Mouse (Mus musculus): ENCODE results near the gene Lrrc75a. TPM values are rescaled to one million over a fixed set of nuclear protein-coding genes. Genes with fewer than 3 reads are reported as not detected.
A peak's percentile ranks its signal among the peaks of the same experiment; 100 is the strongest.

The Lrrc75a gene
- polyA plus RNA-seq, 1 experiment = 10.1 TPM

GRCm38 (mm10) chr11:62558961-62559646 is 89.2 kb downstream of the Lrrc75a start:
- H3K4me3 ChIP-seq (ENCODE audit: insufficient read depth, low read length) = no peak overlapping the region
- H3K27ac ChIP-seq (ENCODE audit: insufficient read depth, low read depth, low read length) = peak overlapping the region; percentile 0
- TF ChIP-seq CTCF (IDR thresholded peaks at IDR 0.05; ENCODE audit: low read depth, low read length) (no peak), POLR2A (IDR thresholded peaks at IDR 0.05; ENCODE audit: borderline replicate concordance, low read depth, low read length) (no peak)
- peaks cover 11% of the 10 kb centered on the region for H3K4me1 ChIP-seq (ENCODE audit: control insufficient read depth, insufficient read depth, low read length)

GRCm38 (mm10) chr11:62558152-62558551 is 90.2 kb downstream of the Lrrc75a start:
- TF ChIP-seq CTCF (IDR thresholded peaks at IDR 0.05; ENCODE audit: low read depth, low read length) (no peak), POLR2A (IDR thresholded peaks at IDR 0.05; ENCODE audit: borderline replicate concordance, low read depth, low read length) (no peak)
- H3K27ac ChIP-seq (ENCODE audit: insufficient read depth, low read depth, low read length) = no peak overlapping the region
- H3K4me1 ChIP-seq (ENCODE audit: control insufficient read depth, insufficient read depth, low read length) = peaks cover 11% of the 10 kb centered on the region
- no peak overlapping the region for H3K4me3 ChIP-seq (ENCODE audit: insufficient read depth, low read length)

- Histone ChIP-seq H3K4me3 (ENCODE audit: insufficient read depth, low read length) (no peak overlapping the region), H3K27ac (ENCODE audit: insufficient read depth, low read depth, low read length) (no peak overlapping the region), H3K4me1 (ENCODE audit: control insufficient read depth, insufficient read depth, low read length) (peaks cover 11% of the 10 kb centered on the region)
- no peak for TF ChIP-seq CTCF (IDR thresholded peaks at IDR 0.05; ENCODE audit: low read depth, low read length)
- no peak for TF ChIP-seq POLR2A (IDR thresholded peaks at IDR 0.05; ENCODE audit: borderline replicate concordance, low read depth, low read length)
Measured at GRCm38 (mm10) chr11:62557205-62557604, 91.1 kb downstream of the Lrrc75a start.

- Histone ChIP-seq H3K4me1 (ENCODE audit: control insufficient read depth, insufficient read depth, low read length) (peaks cover 11% of the 10 kb centered on the region), H3K4me3 (ENCODE audit: insufficient read depth, low read length) (no peak overlapping the region), H3K27ac (ENCODE audit: insufficient read depth, low read depth, low read length) (no peak overlapping the region)
- TF ChIP-seq CTCF (IDR thresholded peaks at IDR 0.05; ENCODE audit: low read depth, low read length) = no peak
- no peak for TF ChIP-seq POLR2A (IDR thresholded peaks at IDR 0.05; ENCODE audit: borderline replicate concordance, low read depth, low read length)
Measured at GRCm38 (mm10) chr11:62555896-62556412, 92.4 kb downstream of the Lrrc75a start.

- Histone ChIP-seq H3K4me1 (ENCODE audit: control insufficient read depth, insufficient read depth, low read length) (peaks cover 11% of the 10 kb centered on the region), H3K4me3 (ENCODE audit: insufficient read depth, low read length) (no peak overlapping the region), H3K27ac (ENCODE audit: insufficient read depth, low read depth, low read length) (no peak overlapping the region)
- TF ChIP-seq POLR2A (IDR thresholded peaks at IDR 0.05; ENCODE audit: borderline replicate concordance, low read depth, low read length) (no peak), CTCF (IDR thresholded peaks at IDR 0.05; ENCODE audit: low read depth, low read length) (no peak)
Measured at GRCm38 (mm10) chr11:62554934-62555517, 93.3 kb downstream of the Lrrc75a start.

Other genes with a start within 250 kb of the Lrrc75a start
- gene Pigl, start 190.1 kb downstream of the Lrrc75a start, polyA plus RNA-seq (2012; ENCODE audit: insufficient read depth, insufficient read length, missing spikeins) = 3.4 and 3.6 TPM in 2 replicates
- gene Ncor1, start 190.0 kb downstream of the Lrrc75a start, polyA plus RNA-seq (2012; ENCODE audit: insufficient read depth, insufficient read length, missing spikeins) = 150 and 164 TPM in 2 replicates
- gene Cenpv, start 109.3 kb downstream of the Lrrc75a start, polyA plus RNA-seq (2012; ENCODE audit: insufficient read depth, insufficient read length, missing spikeins) = 6.2 and 8.5 TPM in 2 replicates
- gene Ubb, start 97.4 kb downstream of the Lrrc75a start, polyA plus RNA-seq (2012; ENCODE audit: insufficient read depth, insufficient read length, missing spikeins) = 902 and 1,063 TPM in 2 replicates
- gene Trpv2, start 74.0 kb downstream of the Lrrc75a start, polyA plus RNA-seq (2012; ENCODE audit: insufficient read depth, insufficient read length, missing spikeins) = 107 and 114 TPM in 2 replicates
- gene Mmgt2, start 141 bp upstream of the Lrrc75a start, polyA plus RNA-seq (2012; ENCODE audit: insufficient read depth, insufficient read length, missing spikeins) = 31.1 and 40.5 TPM in 2 replicates
- gene Zfp287, start 83.4 kb upstream of the Lrrc75a start, polyA plus RNA-seq (2012; ENCODE audit: insufficient read depth, insufficient read length, missing spikeins) = 3.2 and 4.5 TPM in 2 replicates
- not detected in 2 replicates for gene Gm10428, start 104.6 kb upstream of the Lrrc75a start, polyA plus RNA-seq (2012; ENCODE audit: insufficient read depth, insufficient read length, missing spikeins)
- 1.7 and 2.1 TPM in 2 replicates for gene Zfp286, start 140.9 kb upstream of the Lrrc75a start, polyA plus RNA-seq (2012; ENCODE audit: insufficient read depth, insufficient read length, missing spikeins)
- gene Trim16, start 171.7 kb upstream of the Lrrc75a start, polyA plus RNA-seq (2012; ENCODE audit: insufficient read depth, insufficient read length, missing spikeins) = 15.0 and 15.9 TPM in 2 replicates
- 1.8 and 4.1 TPM in 2 replicates for gene Fbxw10, start 198.5 kb upstream of the Lrrc75a start, polyA plus RNA-seq (2012; ENCODE audit: insufficient read depth, insufficient read length, missing spikeins)
- gene Tvp23b, start 230.9 kb upstream of the Lrrc75a start, polyA plus RNA-seq (2012; ENCODE audit: insufficient read depth, insufficient read length, missing spikeins) = 21.4 and 23.0 TPM in 2 replicates

Data from bone marrow macrophage, adult 2 months (primary cell).